Mouse (Mus musculus): ENCODE results near the gene Fbxl19. TPM values are rescaled to one million over a fixed set of nuclear protein-coding genes. Genes with fewer than 3 reads are reported as not detected.

Fbxl19 gene
- polyA plus RNA-seq, 1 experiment from 2014 or later, result 1.1 TPM

DNA sequence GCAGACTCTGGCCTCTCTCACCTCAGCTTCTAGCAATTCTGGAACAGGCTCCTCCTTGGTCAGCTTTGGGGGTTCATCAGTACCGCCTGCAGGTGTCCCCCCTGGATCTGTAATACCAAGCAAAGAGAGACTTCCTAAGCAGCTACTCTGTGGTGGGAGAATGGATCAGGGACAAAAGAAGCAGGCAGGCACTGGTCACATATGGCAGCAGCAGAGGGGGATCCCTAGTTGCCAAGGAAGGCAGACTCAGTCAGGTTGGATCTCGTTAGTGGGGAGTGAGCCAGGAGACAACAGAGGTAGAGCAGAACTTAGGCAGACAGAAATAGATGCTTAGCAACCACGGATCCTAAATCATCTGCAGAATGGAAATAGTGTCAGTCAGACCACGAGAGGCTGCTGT lies 38.6 kb upstream of the Fbxl19 start:
- H3K9me3 ChIP-seq (ENCODE audit: control insufficient read depth, low read length), result no peaks in the 10 kb centered on the region
- no peak overlapping the region for H3K9ac ChIP-seq (ENCODE audit: low read length)
- peaks cover 4% of the 10 kb centered on the region; the same call in 1 of the 2 replicates for H3K36me3 ChIP-seq (ENCODE audit: control insufficient read depth, insufficient read depth, low read length)
- no peak overlapping the region for H3K4me3 ChIP-seq (ENCODE audit: low read depth, low read length)
- H3K27ac ChIP-seq (replicated peaks), result no peak overlapping the region
- ATAC-seq (ENCODE audit: low FRiP score, low TSS enrichment) (no peak), DNase-seq (ENCODE audit: low spot score) (no peak)
- no peaks in the 10 kb centered on the region for H3K4me1 ChIP-seq (replicated peaks; ENCODE audit: control insufficient read depth, insufficient read depth)
- H3K4me2 ChIP-seq (replicated peaks; ENCODE audit: low read depth), result no peak overlapping the region
- no peak for TF ChIP-seq CTCF (IDR thresholded peaks at IDR 0.05; ENCODE audit: low read depth)
- no peaks in the 10 kb centered on the region for H3K27me3 ChIP-seq (ENCODE audit: control insufficient read depth, insufficient read depth, low read length)
- WGBS, result 73% methylated on average over 4 of the region's 4 CpGs

DNA sequence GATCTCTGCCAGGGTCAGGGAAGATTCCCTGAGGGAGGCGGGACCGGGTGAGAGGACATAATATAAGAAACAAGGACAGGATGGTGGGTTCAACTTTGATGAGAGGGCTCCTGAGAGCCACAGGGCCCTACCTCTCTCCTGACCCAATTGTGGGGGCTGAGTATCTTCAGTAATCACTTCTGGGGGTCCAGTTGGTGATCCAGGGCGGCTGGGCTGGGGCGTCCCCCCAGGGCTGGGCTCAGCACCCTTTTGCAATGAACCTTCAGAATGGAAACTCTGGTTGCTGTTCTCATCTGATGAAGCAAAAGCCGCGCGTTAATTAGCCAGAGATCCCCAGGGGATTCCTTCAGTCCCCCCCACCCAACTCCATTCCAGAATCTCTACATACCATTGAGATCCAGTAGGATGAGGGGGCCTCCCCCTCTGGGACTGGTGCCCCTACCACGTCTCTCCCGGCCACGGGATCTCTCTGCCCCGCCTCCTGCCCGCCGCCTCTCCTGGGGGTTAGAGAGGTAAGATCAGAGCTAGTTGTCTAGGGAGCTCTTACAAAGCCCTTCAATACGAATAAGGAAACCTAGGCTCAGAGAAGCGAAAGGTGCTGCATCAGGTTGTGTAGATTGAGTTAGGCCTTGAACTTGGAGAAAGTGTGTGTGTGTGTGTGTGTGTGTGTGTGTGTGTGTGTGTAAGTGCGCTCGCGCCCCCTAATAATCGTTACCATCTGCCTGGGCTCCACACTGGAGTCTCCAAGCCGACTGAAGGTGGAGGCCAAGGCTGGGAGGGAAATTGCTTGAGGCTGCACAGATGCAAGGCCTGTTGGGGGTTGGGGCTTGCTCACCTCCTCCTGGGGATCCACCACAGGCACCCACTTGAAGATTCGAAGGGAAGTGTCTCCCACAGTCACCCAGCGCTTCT lies 37.0 kb upstream of the Fbxl19 start:
- no peak for TF ChIP-seq EP300 (optimal IDR thresholded peaks at IDR 0.05)
- TF ChIP-seq CTCF (IDR thresholded peaks at IDR 0.05; ENCODE audit: low read depth), result no peak
- WGBS, result 26% methylated on average over 22 of the region's 22 CpGs
- H3K4me2 ChIP-seq (replicated peaks; ENCODE audit: low read depth), result peak overlapping the region; percentile 63
- H3K9ac ChIP-seq (ENCODE audit: low read length), result peak overlapping the region; percentile 90
- H3K4me1 ChIP-seq (replicated peaks; ENCODE audit: control insufficient read depth, insufficient read depth), result peaks cover 6% of the 10 kb centered on the region; the same call in 1 of the 2 replicates
- ATAC-seq (ENCODE audit: low FRiP score, low TSS enrichment), result no peak
- H3K36me3 ChIP-seq (ENCODE audit: control insufficient read depth, insufficient read depth, low read length), result peaks cover 4% of the 10 kb centered on the region; the same call in 1 of the 2 replicates
- peak overlapping the region; percentile 79 for H3K4me3 ChIP-seq (ENCODE audit: low read depth, low read length)
- no peaks in the 10 kb centered on the region for H3K27me3 ChIP-seq (ENCODE audit: control insufficient read depth, insufficient read depth, low read length)
- H3K9me3 ChIP-seq (ENCODE audit: control insufficient read depth, low read length), result no peaks in the 10 kb centered on the region
- DNase-seq (ENCODE audit: low spot score), result no peak
- H3K27ac ChIP-seq (replicated peaks), result peak overlapping the region; percentile 97

DNA sequence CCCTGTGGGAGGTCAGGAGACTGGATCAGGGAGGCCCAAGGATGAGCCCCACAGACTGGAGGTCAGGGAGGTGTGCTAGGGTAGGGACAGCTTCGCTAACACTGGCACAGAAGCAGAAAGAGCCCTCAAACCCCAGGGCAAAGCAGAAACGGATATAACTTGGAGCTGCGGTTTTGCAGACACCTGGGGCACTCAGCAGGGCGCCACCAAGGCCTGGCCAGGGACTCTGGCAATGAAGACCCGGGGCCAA lies 36.5 kb upstream of the Fbxl19 start:
- Histone ChIP-seq H3K9me3 (ENCODE audit: control insufficient read depth, low read length) (no peaks in the 10 kb centered on the region), H3K4me1 (replicated peaks; ENCODE audit: control insufficient read depth, insufficient read depth) (peaks cover 6% of the 10 kb centered on the region; the same call in 1 of the 2 replicates), H3K9ac (ENCODE audit: low read length) (peak overlapping the region; percentile 90), H3K4me2 (replicated peaks; ENCODE audit: low read depth) (peak overlapping the region; percentile 63), H3K36me3 (ENCODE audit: control insufficient read depth, insufficient read depth, low read length) (peaks cover 4% of the 10 kb centered on the region; the same call in 1 of the 2 replicates), H3K4me3 (ENCODE audit: low read depth, low read length) (peak overlapping the region; percentile 79), H3K27me3 (ENCODE audit: control insufficient read depth, insufficient read depth, low read length) (no peaks in the 10 kb centered on the region), H3K27ac (replicated peaks) (peak overlapping the region; percentile 97)
- 0% methylated on average over 5 of the region's 5 CpGs for WGBS
- no peak for ATAC-seq (ENCODE audit: low FRiP score, low TSS enrichment)
- no peak for DNase-seq (ENCODE audit: low spot score)
- TF ChIP-seq EP300 (optimal IDR thresholded peaks at IDR 0.05) (no peak), CTCF (IDR thresholded peaks at IDR 0.05; ENCODE audit: low read depth) (no peak)

DNA sequence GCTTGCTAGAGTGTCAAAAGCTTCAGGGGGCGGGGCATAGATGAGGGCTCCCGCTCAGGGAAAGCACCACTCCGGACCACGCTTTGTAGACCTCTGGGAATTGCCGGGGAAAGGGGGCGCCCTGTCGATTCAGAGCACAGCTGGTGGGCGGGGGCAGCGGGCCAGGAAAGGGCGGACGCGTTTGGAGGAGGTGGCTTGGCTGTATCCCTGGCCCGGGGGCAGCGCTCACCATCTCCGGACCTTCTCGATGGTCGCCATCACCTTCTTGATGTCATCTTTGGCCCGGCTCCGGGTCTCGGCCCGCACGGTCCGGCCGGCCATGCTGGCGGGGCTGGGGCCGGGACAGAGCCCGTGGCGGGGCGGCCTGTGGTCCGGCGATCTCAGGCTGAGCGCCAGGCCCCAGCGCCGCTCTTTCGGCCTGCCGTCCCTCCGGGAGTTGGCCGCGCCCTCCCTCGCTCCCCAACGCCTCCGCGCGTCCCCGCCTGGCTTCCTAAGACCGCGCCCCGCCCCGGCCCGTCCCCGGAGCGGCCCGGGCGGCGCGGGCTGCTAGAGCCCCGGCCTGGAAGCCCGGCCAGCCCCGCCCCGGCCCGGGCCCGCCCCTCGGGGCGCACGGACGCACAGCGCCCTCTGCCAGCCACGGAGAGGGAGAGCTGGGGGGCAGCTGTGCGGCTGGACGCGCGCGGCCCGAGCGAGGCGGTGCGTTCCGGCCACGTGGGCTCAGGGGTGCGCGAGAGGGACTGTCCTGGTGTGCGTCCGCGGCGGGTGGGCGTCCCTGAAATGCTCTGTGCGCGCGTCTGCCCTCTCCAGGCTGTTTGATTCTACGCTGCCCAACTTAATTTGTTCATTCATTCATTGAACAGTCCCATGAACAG lies 35.9 kb upstream of the Fbxl19 start, which contains the start of gene Bcl7c:
Gene Bcl7c, minus strand, starts transcription at position 727 of the 872 bp plus-strand sequence.
- ATAC-seq (ENCODE audit: low FRiP score, low TSS enrichment) (peak; percentile 86), DNase-seq (ENCODE audit: low spot score) (peak; percentile 93)
- H3K4me3 ChIP-seq (ENCODE audit: low read depth, low read length), result peak within 1 kb of the TSS; percentile 79
- peak within 1 kb of the TSS; percentile 90 for H3K9ac ChIP-seq (ENCODE audit: low read length)
- TF ChIP-seq EP300 (optimal IDR thresholded peaks at IDR 0.05), result no peak
- TF ChIP-seq CTCF (IDR thresholded peaks at IDR 0.05; ENCODE audit: low read depth), result peak; percentile 75
- H3K4me2 ChIP-seq (replicated peaks; ENCODE audit: low read depth), result peak within 1 kb of the TSS; percentile 63
- no peaks in the 10 kb centered on the region for H3K27me3 ChIP-seq (ENCODE audit: control insufficient read depth, insufficient read depth, low read length)
- WGBS, result under 1% methylated on average over 58 of the region's 90 CpGs
- H3K4me1 ChIP-seq (replicated peaks; ENCODE audit: control insufficient read depth, insufficient read depth), result peaks cover 6% of the 10 kb centered on the region; the same call in 1 of the 2 replicates
- no peaks in the 10 kb centered on the region for H3K9me3 ChIP-seq (ENCODE audit: control insufficient read depth, low read length)
- peak within 1 kb of the TSS; percentile 97 for H3K27ac ChIP-seq (replicated peaks)
- peaks cover 4% of the 10 kb centered on the region; the same call in 1 of the 2 replicates for H3K36me3 ChIP-seq (ENCODE audit: control insufficient read depth, insufficient read depth, low read length)

DNA sequence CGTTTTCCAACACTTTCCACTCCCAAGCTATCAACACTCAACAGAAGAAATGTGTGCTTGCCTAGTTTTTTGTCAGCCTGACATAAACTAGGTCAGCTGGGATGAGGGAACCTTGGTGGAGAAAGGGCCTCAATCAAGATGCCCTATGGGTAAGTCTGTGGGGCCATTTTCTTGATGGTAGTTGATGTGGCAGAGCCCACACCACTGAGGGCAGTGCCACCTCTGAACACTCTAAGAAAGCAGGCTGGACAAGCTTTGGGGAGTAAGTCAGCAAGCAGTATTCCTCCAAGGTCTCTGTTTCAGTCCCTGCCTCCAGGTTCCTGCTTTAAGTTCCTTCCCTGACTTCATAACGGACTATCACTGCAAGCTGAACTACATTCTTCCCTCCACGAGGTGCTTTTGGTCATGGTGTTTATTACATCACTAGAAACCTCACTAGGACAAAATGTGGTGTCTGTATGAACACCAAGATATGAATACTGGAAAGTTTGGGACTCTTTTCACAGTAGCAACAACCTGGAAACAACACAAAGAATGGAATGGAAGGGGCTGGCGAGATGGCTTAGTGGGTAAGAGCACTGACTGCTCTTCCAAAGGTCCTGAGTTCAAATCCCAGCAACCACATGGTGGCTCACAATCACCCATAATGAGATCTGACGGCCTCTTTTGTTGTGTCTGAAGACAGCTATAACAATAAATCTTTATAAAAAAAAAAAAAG lies 34.9 kb upstream of the Fbxl19 start:
- no peaks in the 10 kb centered on the region for H3K27me3 ChIP-seq (ENCODE audit: control insufficient read depth, insufficient read depth, low read length)
- ATAC-seq (ENCODE audit: low FRiP score, low TSS enrichment) (no peak), DNase-seq (ENCODE audit: low spot score) (no peak)
- peaks cover 4% of the 10 kb centered on the region; the same call in 1 of the 2 replicates for H3K36me3 ChIP-seq (ENCODE audit: control insufficient read depth, insufficient read depth, low read length)
- no peaks in the 10 kb centered on the region for H3K9me3 ChIP-seq (ENCODE audit: control insufficient read depth, low read length)
- H3K9ac ChIP-seq (ENCODE audit: low read length), result no peak overlapping the region; the same call in 1 of the 2 replicates
- WGBS, result 68% methylated on average over 5 of the region's 5 CpGs
- H3K4me2 ChIP-seq (replicated peaks; ENCODE audit: low read depth), result peak overlapping the region; percentile 63
- TF ChIP-seq EP300 (optimal IDR thresholded peaks at IDR 0.05) (no peak), CTCF (IDR thresholded peaks at IDR 0.05; ENCODE audit: low read depth) (no peak)
- peak overlapping the region; percentile 79; the same call in 1 of the 2 replicates for H3K4me3 ChIP-seq (ENCODE audit: low read depth, low read length)
- peak overlapping the region; percentile 97; the same call in 1 of the 2 replicates for H3K27ac ChIP-seq (replicated peaks)
- peaks cover 6% of the 10 kb centered on the region; the same call in 1 of the 2 replicates for H3K4me1 ChIP-seq (replicated peaks; ENCODE audit: control insufficient read depth, insufficient read depth)
